Mouse (Mus musculus) spleen, adult 2 months (tissue): ENCODE measurements around the gene BC048671.

ENCODE experiments used
- CTCF ChIP-seq: fragments of 200-500 bp; IDR thresholded peaks from 2 replicates; pipeline ENCODE4 v1.5.1; 2011; ENCODE audit warnings: mild to moderate bottlenecking, inconsistent platforms; ENCODE audit not compliant: insufficient read depth, insufficient read length, insufficient replicate concordance; ENCODE audit errors: extremely low read depth
- POLR2A ChIP-seq: fragments of 200-500 bp; IDR thresholded peaks from 2 replicates; pipeline ENCODE4 v1.6.1; 2011; ENCODE audit warnings: low read depth, low read length, inconsistent platforms

DNA sequence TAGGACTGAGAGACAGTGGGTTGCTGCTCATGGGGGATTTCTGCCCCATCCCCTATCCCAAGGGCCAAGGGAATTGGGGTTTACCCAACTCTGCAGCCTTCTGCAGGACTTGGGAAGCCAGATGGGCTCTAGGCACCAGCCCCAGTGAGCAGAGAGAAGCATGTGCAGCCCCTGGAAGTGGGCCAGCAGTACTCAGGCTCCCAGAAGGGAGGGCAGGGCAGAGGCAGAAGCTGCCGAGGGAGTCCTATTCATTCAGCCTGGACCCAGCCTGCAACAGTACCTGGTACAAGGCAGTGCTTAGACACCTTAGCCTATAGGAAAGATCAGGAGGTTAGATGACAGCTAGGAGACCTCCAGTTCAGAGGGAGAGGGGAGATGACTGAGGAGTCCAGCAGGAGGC, 28.9 kb downstream of the BC048671 start:
- TF ChIP-seq POLR2A (no peak), CTCF (no peak)
